Mouse (Mus musculus): ENCODE measurements around the gene Irf9. TPM values are rescaled to one million over a fixed set of nuclear protein-coding genes. Genes with fewer than 3 reads are reported as not detected.
A peak's percentile ranks its signal among the peaks of the same experiment; 100 is the strongest.

Gene Irf9
- polyA plus RNA-seq, 1 experiment from 2014 or later, result 9.8 TPM

GRCm38 (mm10) chr14:55589771-55590448 lies 13.5 kb upstream of the Irf9 start:
- peak overlapping the region; percentile 76 for H3K4me2 ChIP-seq (ENCODE audit: low read length)
- peak overlapping the region; percentile 64 to 99; a peak in 3 of 4 replicates for H3K27ac ChIP-seq (replicated peaks in 1 of 2; ENCODE audit: control insufficient read depth in 1 of 2, insufficient read depth in 1 of 2, low read depth in 2 of 2, low read length in 2 of 2)
- H3K4me3 ChIP-seq (ENCODE audit: control insufficient read depth in 1 of 2, insufficient read depth in 1 of 2, low read depth in 1 of 2, low read length in 2 of 2), result peak overlapping the region; percentile 90 to 96
- H3K27me3 ChIP-seq (ENCODE audit: control insufficient read depth, insufficient read depth, low read length), result no peaks in the 10 kb centered on the region
- H3K36me3 ChIP-seq (ENCODE audit: control insufficient read depth, insufficient read depth, low read length), result peaks cover 39% of the 10 kb centered on the region
- WGBS, result 78% methylated on average over 11 of the region's 11 CpGs
- H3K9ac ChIP-seq (ENCODE audit: low read length), result peak overlapping the region; percentile 75
- ATAC-seq (ENCODE audit: insufficient number of reproducible peaks, insufficient read depth, low FRiP score, low read depth), result no peak
- H3K9me3 ChIP-seq (ENCODE audit: control insufficient read depth, low read length), result no peaks in the 10 kb centered on the region
- peaks cover 10 to 26% of the 10 kb centered on the region in 2 experiments for H3K4me1 ChIP-seq (ENCODE audit: control insufficient read depth in 2 of 2, insufficient read depth in 2 of 2, low read length in 2 of 2)

- Histone ChIP-seq H3K4me3 (ENCODE audit: control insufficient read depth in 1 of 2, insufficient read depth in 1 of 2, low read depth in 1 of 2, low read length in 2 of 2) (peak within 1 kb of the TSS; percentile 90 to 96), H3K4me1 (ENCODE audit: control insufficient read depth in 2 of 2, insufficient read depth in 2 of 2, low read length in 2 of 2) (peaks cover 8 to 19% of the 10 kb centered on the region in 2 experiments), H3K9ac (ENCODE audit: low read length) (peak within 1 kb of the TSS; percentile 94), H3K36me3 (ENCODE audit: control insufficient read depth, insufficient read depth, low read length) (peaks cover 49% of the 10 kb centered on the region), H3K27ac (replicated peaks in 1 of 2; ENCODE audit: control insufficient read depth in 1 of 2, insufficient read depth in 1 of 2, low read depth in 2 of 2, low read length in 2 of 2) (peak within 1 kb of the TSS; percentile 99 to 100), H3K9me3 (ENCODE audit: control insufficient read depth, low read length) (no peaks in the 10 kb centered on the region), H3K27me3 (ENCODE audit: control insufficient read depth, insufficient read depth, low read length) (no peaks in the 10 kb centered on the region), H3K4me2 (ENCODE audit: low read length) (peak within 1 kb of the TSS; percentile 76)
- peak; percentile 95 for ATAC-seq (ENCODE audit: insufficient number of reproducible peaks, insufficient read depth, low FRiP score, low read depth)
- WGBS, result under 1% methylated on average over 22 of the region's 22 CpGs
These were observed 12.5 kb upstream of the Irf9 start, which contains the start of gene Psme2 for GRCm38 (mm10) chr14:55590748-55591330. Psme2 (minus strand) TSS chr14:55591113.

GRCm38 (mm10) chr14:55591331-55591891 lies 12.0 kb upstream of the Irf9 start, which contains the start of gene Rnf31:
Rnf31 (plus strand) TSS chr14:55591708.
- H3K4me3 ChIP-seq (ENCODE audit: control insufficient read depth in 1 of 2, insufficient read depth in 1 of 2, low read depth in 1 of 2, low read length in 2 of 2), result peak within 1 kb of the TSS; percentile 90 to 96
- H3K9ac ChIP-seq (ENCODE audit: low read length), result peak within 1 kb of the TSS; percentile 94
- peak within 1 kb of the TSS; percentile 99 to 100 for H3K27ac ChIP-seq (replicated peaks in 1 of 2; ENCODE audit: control insufficient read depth in 1 of 2, insufficient read depth in 1 of 2, low read depth in 2 of 2, low read length in 2 of 2)
- H3K9me3 ChIP-seq (ENCODE audit: control insufficient read depth, low read length), result no peaks in the 10 kb centered on the region
- H3K27me3 ChIP-seq (ENCODE audit: control insufficient read depth, insufficient read depth, low read length), result no peaks in the 10 kb centered on the region
- peaks cover 8 to 19% of the 10 kb centered on the region in 2 experiments for H3K4me1 ChIP-seq (ENCODE audit: control insufficient read depth in 2 of 2, insufficient read depth in 2 of 2, low read length in 2 of 2)
- peak; percentile 85 for ATAC-seq (ENCODE audit: insufficient number of reproducible peaks, insufficient read depth, low FRiP score, low read depth)
- under 1% methylated on average over 33 of the region's 33 CpGs for WGBS
- peak within 1 kb of the TSS; percentile 76 for H3K4me2 ChIP-seq (ENCODE audit: low read length)
- H3K36me3 ChIP-seq (ENCODE audit: control insufficient read depth, insufficient read depth, low read length), result peaks cover 54% of the 10 kb centered on the region

GRCm38 (mm10) chr14:55592226-55592625 lies 11.1 kb upstream of the Irf9 start:
- H3K4me1 ChIP-seq (ENCODE audit: control insufficient read depth in 2 of 2, insufficient read depth in 2 of 2, low read length in 2 of 2), result peaks cover 8 to 19% of the 10 kb centered on the region in 2 experiments
- no peak for ATAC-seq (ENCODE audit: insufficient number of reproducible peaks, insufficient read depth, low FRiP score, low read depth)
- H3K4me2 ChIP-seq (ENCODE audit: low read length), result peak overlapping the region; percentile 76
- H3K27me3 ChIP-seq (ENCODE audit: control insufficient read depth, insufficient read depth, low read length), result no peaks in the 10 kb centered on the region
- peak overlapping the region; percentile 90 to 96 for H3K4me3 ChIP-seq (ENCODE audit: control insufficient read depth in 1 of 2, insufficient read depth in 1 of 2, low read depth in 1 of 2, low read length in 2 of 2)
- H3K9ac ChIP-seq (ENCODE audit: low read length), result peak overlapping the region; percentile 94
- H3K27ac ChIP-seq (replicated peaks in 1 of 2; ENCODE audit: control insufficient read depth in 1 of 2, insufficient read depth in 1 of 2, low read depth in 2 of 2, low read length in 2 of 2), result peak overlapping the region in 1 of 2 experiments; percentile 99; a peak in 2 of 4 replicates
- H3K9me3 ChIP-seq (ENCODE audit: control insufficient read depth, low read length), result no peaks in the 10 kb centered on the region
- WGBS, result 6% methylated on average over 16 of the region's 16 CpGs
- peaks cover 59% of the 10 kb centered on the region for H3K36me3 ChIP-seq (ENCODE audit: control insufficient read depth, insufficient read depth, low read length)

DNA sequence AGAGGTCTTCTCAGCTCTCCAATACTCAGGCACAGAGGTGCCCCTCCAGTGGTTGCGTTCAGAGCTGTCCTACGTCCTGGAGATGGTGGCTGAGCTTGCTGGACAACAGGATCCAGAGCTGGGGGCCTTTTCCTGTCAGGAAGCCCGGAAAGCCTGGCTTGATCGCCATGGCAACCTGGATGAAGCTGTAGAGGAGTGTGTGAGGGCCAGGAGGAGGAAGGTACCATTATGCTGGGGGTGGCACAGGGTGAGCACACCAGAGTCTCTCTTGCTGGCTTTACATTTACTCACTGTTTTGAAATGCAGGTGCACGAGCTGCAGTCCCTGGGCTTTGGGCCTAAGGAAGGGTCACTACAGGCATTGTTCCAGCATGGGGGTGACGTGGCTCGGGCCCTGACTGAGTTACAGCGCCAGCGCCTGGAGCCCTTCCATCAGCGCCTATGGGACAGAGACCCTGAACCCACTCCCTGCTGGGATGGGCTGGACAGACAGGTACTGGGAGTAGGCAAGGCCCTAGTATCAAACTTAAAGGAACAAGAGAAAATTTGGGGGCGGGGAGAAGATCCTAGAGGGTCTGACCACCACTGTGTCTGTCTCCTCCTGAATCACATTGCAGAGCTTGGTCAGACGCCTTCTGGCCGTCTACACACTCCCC lies 7.2 kb upstream of the Irf9 start:
- Histone ChIP-seq H3K27ac (replicated peaks in 1 of 2; ENCODE audit: control insufficient read depth in 1 of 2, insufficient read depth in 1 of 2, low read depth in 2 of 2, low read length in 2 of 2) (0 out of 4 replicates have a peak overlapping the region, but pooled peaks of 1 of the 2 experiments have one; percentile 6), H3K9ac (ENCODE audit: low read length) (no peak overlapping the region), H3K27me3 (ENCODE audit: control insufficient read depth, insufficient read depth, low read length) (no peaks in the 10 kb centered on the region), H3K4me2 (ENCODE audit: low read length) (no peak overlapping the region), H3K4me1 (ENCODE audit: control insufficient read depth in 2 of 2, insufficient read depth in 2 of 2, low read length in 2 of 2) (peaks cover 5 to 14% of the 10 kb centered on the region in 2 experiments; a peak in 3 of 4 replicates), H3K9me3 (ENCODE audit: control insufficient read depth, low read length) (no peaks in the 10 kb centered on the region), H3K4me3 (ENCODE audit: control insufficient read depth in 1 of 2, insufficient read depth in 1 of 2, low read depth in 1 of 2, low read length in 2 of 2) (no peak overlapping the region), H3K36me3 (ENCODE audit: control insufficient read depth, insufficient read depth, low read length) (peaks cover 75% of the 10 kb centered on the region)
- no peak for ATAC-seq (ENCODE audit: insufficient number of reproducible peaks, insufficient read depth, low FRiP score, low read depth)
- WGBS, result 78% methylated on average over 13 of the region's 13 CpGs

DNA sequence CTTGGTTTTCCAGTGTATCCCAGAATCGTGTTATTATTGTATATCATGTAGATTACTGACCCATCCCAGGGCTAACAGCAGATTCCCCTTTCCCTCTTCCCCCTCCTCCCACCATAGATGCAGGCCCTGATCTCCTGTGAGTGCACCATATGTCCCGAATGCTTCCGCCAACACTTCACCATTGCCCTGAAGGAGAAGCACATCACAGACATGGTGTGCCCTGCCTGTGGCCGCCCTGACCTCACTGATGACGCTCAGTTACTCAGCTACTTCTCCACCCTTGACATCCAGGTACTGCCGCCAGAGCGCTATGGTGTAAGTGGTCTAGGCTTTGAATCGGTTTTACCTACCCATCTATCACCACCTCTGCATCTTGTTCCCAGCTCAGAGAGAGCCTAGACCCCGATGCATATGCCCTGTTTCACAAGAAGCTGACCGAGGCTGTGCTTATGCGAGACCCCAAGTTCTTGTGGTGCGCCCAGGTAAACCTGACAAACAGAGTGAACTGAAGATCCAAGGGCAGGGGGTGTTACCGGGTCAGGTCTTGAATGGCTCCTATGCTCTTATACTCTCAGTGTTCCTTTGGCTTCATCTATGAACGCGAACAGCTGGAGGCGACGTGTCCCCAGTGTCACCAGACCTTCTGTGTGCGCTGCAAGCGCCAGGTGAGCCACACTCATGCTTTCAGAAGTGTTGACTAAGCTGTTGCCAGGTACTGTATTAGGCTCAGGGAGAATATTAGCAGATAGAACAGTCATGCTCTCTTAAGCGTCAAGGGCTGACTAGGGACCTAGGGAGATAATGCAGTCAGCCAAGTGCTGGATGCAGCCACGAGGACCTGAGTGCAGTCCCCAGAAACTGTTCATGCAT lies 4.6 kb upstream of the Irf9 start:
- no peak overlapping the region for H3K4me3 ChIP-seq (ENCODE audit: control insufficient read depth in 1 of 2, insufficient read depth in 1 of 2, low read depth in 1 of 2, low read length in 2 of 2)
- H3K27me3 ChIP-seq (ENCODE audit: control insufficient read depth, insufficient read depth, low read length), result no peaks in the 10 kb centered on the region
- WGBS, result 92% methylated on average over 21 of the region's 21 CpGs
- peaks cover 97% of the 10 kb centered on the region for H3K36me3 ChIP-seq (ENCODE audit: control insufficient read depth, insufficient read depth, low read length)
- H3K9ac ChIP-seq (ENCODE audit: low read length), result no peak overlapping the region
- no peaks in the 10 kb centered on the region for H3K9me3 ChIP-seq (ENCODE audit: control insufficient read depth, low read length)
- ATAC-seq (ENCODE audit: insufficient number of reproducible peaks, insufficient read depth, low FRiP score, low read depth), result no peak
- H3K4me1 ChIP-seq (ENCODE audit: control insufficient read depth in 2 of 2, insufficient read depth in 2 of 2, low read length in 2 of 2), result peaks cover 2 to 3% of the 10 kb centered on the region in 2 experiments; a peak in 1 of 4 replicates
- no peak overlapping the region for H3K27ac ChIP-seq (replicated peaks in 1 of 2; ENCODE audit: control insufficient read depth in 1 of 2, insufficient read depth in 1 of 2, low read depth in 2 of 2, low read length in 2 of 2)
- no peak overlapping the region for H3K4me2 ChIP-seq (ENCODE audit: low read length)
